ENCODE assay signal across 10 mouse cellular contexts in genomic region chr9:119516815-119517214, GRCm38 (mm10).
"Had no signal": no experiment of that assay in that cellular context is flagged by ENCODE, and none has a peak within 500 bp of the region (broad histone marks: within the 10 kb centered on the region; RNA-seq: fewer than 3 reads in every experiment).

No protein-coding gene starts in this region.

- H3K4me3 ChIP-seq: kidney, embryonic 15.5 days; limb, embryonic 13.5 days; myocyte; stomach, embryonic 15.5 days had no signal

- DNase-seq: kidney, postnatal 14 days; lung, adult 18-20 months; lung, postnatal 36 days; thymus, adult 2 months; thymus, postnatal 25 days had no signal

- H3K9ac ChIP-seq: kidney, embryonic 15.5 days; limb, embryonic 13.5 days; liver, embryonic 14.5 days; stomach, embryonic 15.5 days had no signal

- H3K9me3 ChIP-seq: kidney, embryonic 15.5 days; limb, embryonic 13.5 days; stomach, embryonic 15.5 days had no signal

- H3K27me3 ChIP-seq: stomach, embryonic 15.5 days had no signal

- H3K27ac ChIP-seq: kidney, embryonic 15.5 days; limb, embryonic 13.5 days; liver, embryonic 14.5 days; stomach, embryonic 15.5 days had no signal

- H3K36me3 ChIP-seq: kidney, embryonic 15.5 days; limb, embryonic 13.5 days; stomach, embryonic 15.5 days had no signal
